Mouse (Mus musculus) monocyte, adult 59 days (primary cell): ENCODE results near the gene Olfr472. TPM values are rescaled to one million over a fixed set of nuclear protein-coding genes. Genes with fewer than 3 reads are reported as not detected.

Source experiments
- total RNA-seq, 2 experiments: library from RNA; stranded (reverse); gene quantifications; one replicate each; pipeline ENCODE4 v1.2.4; 2023

The Olfr472 gene
- total RNA-seq, result under 1 TPM in 1 of 2 experiments, not detected in 1; 0.08 TPM

DNA sequence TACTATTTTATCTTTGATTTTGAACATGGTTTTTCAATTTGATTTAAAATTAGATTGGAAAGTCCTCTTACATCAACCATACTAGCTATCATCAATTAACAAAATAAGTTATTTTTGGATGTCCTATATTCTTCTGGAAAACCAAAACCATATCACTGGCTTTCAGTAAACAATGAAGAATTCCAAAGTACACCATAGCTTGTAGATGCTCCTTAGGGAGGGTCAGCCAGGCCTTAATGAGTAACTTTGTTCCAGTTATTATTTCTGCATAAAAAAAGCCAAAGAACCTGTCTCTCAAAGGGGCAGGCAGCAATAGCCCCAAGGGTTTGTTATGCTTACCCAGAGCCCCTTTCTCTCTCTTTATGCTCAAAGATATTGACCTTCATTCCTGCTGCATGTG is at the start of gene Olfr472:
Gene Olfr472, plus strand, starts transcription at position 301 of the 400 bp plus-strand sequence.

DNA sequence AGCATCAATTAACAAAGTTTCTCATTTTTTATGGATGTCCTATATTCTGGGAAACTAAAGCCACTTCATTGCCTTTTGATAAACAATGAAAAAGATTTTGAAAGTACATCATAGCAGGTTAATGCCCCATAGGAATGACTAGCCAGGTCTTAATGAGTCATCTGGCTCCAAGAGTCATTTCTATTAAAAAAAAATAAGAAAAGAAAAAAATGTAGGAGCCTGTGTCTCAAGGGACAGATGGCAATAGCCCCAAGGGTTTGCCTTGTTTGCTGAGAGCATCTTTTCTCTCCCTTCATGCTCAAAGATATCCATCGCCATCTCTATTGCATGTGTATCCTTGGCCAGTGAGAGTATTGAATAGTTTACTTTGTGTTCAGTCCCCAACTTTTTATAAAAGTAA is 32.4 kb downstream of the Olfr472 start, which contains the start of gene Olfr473:
Gene Olfr473, plus strand, starts transcription at position 301 of the 400 bp plus-strand sequence.

DNA sequence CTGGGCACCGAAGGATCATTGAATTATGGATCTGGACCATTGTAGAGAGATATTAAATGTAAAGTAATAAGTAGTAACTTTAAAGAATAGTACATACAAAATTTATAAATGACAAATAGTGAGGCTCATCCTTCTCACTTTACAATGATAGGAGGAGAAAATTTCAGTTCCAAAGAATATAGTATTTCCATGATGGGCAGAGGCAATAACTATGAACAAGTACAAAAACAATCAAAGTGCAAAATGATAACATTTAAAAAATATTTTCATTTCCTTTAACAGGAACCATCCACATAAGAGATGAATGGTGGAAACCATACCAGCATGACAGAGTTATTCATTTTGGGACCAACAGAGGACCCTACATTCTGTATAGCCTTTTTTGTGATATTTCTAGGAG is 56.6 kb downstream of the Olfr472 start, which contains the start of gene Olfr474:
Gene Olfr474, plus strand, starts transcription at position 301 of the 400 bp plus-strand sequence.

Other genes starting within 250 kb of the Olfr472 start
- not detected for gene Cyb5r2, start 139.9 kb upstream of the Olfr472 start, total RNA-seq
- gene Ovch2, start 96.7 kb upstream of the Olfr472 start, total RNA-seq, result not detected
- not detected for gene Olfr467, start 85.6 kb upstream of the Olfr472 start, total RNA-seq
- gene Olfr469, start 72.4 kb upstream of the Olfr472 start, total RNA-seq, result not detected
- not detected for gene Olfr470, start 50.4 kb upstream of the Olfr472 start, total RNA-seq
- not detected for gene Olfr473, start 32.5 kb downstream of the Olfr472 start, total RNA-seq
- gene Olfr474, start 56.7 kb downstream of the Olfr472 start, total RNA-seq, result not detected
- not detected for gene Olfr476, start 66.9 kb downstream of the Olfr472 start, total RNA-seq
- not detected for gene Olfr477, start 88.8 kb downstream of the Olfr472 start, total RNA-seq
- not detected for gene Olfr478, start 136.1 kb downstream of the Olfr472 start, total RNA-seq
- gene Olfr479, start 152.8 kb downstream of the Olfr472 start, total RNA-seq, result not detected
- not detected for gene Olfr480, start 169.4 kb downstream of the Olfr472 start, total RNA-seq
- not detected for gene Olfr481, start 182.0 kb downstream of the Olfr472 start, total RNA-seq
- 1 to 10 TPM; 1.5 to 1.8 TPM for gene Olfr482, start 199.7 kb downstream of the Olfr472 start, total RNA-seq
- not detected for gene Olfr483, start 202.9 kb downstream of the Olfr472 start, total RNA-seq
- not detected for gene Olfr484, start 229.5 kb downstream of the Olfr472 start, total RNA-seq